20 mouse cellular contexts compared by ENCODE assay signal in the genomic region with DNA sequence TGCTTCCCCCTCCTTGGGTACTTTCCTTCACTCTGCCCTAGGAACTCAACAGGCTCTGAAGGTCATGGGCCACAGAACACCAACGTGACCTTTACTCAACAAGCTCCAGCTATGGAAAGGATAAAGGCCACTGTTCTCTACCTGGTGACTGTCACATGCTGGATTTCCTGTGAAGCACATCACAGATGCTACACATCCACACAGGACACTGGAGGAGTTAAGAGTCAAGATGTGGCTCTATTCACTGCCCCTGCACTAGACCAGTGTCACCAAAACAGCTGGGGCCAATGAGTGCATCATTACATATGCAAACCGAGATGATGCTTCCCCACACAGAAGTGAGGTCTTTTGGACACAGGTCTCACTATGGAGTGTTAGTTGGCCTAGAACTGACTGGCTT. TPM values are rescaled to one million over a fixed set of nuclear protein-coding genes. Genes with fewer than 3 reads are reported as not detected.
A peak's percentile ranks its signal among the peaks of the same experiment; 100 is the strongest.
DNase-seq lines count a peak whose midpoint lies in the region; ATAC-seq and TF ChIP-seq lines count a peak whose summit lies in the region.
"Had no signal": no experiment of that assay in that cellular context is flagged by ENCODE, and none has a peak within 500 bp of the region (broad histone marks: within the 10 kb centered on the region; RNA-seq: fewer than 3 reads in every experiment).

No protein-coding gene starts in this region.

- H3K9me3 ChIP-seq in intestine, embryonic 16.5 days (ENCODE audit: control insufficient read depth, low read length): no peaks in the 10 kb centered on the region
- no peaks in the 10 kb centered on the region for H3K9me3 ChIP-seq in intestine, embryonic 15.5 days
- H3K9me3 ChIP-seq: embryonic facial prominence, embryonic 12.5 days; forebrain, embryonic 15.5 days; heart, embryonic 15.5 days had no signal

- H3K4me2 ChIP-seq in intestine, embryonic 16.5 days (ENCODE audit: low read depth, low read length): no peak overlapping the region
- H3K4me2 ChIP-seq in intestine, embryonic 15.5 days (replicated peaks): no peak overlapping the region
- H3K4me2 ChIP-seq: embryonic facial prominence, embryonic 12.5 days; forebrain, embryonic 15.5 days; heart, embryonic 11.5 days; heart, embryonic 15.5 days; hindbrain, embryonic 14.5 days had no signal

- peaks cover 38% of the 10 kb centered on the region for H3K4me1 ChIP-seq in intestine, embryonic 16.5 days (ENCODE audit: control insufficient read depth, insufficient read depth, low read length)
- peaks cover 24% of the 10 kb centered on the region for H3K4me1 ChIP-seq in intestine, embryonic 15.5 days (replicated peaks)
- H3K4me1 ChIP-seq in liver, adult 2 months (ENCODE audit: control insufficient read depth, insufficient read depth, low read length): peaks cover 39% of the 10 kb centered on the region
- H3K4me1 ChIP-seq: embryonic facial prominence, embryonic 12.5 days; forebrain, embryonic 15.5 days had no signal

- TF ChIP-seq POLR2A in liver, adult 2 months (IDR thresholded peaks at IDR 0.05; ENCODE audit: extremely low read depth, insufficient read depth, low read length): no peak

- no peak for TF ChIP-seq CTCF in liver, adult 2 months (IDR thresholded peaks at IDR 0.05; ENCODE audit: low read depth, low read length)

- H3K9ac ChIP-seq in intestine, embryonic 16.5 days (ENCODE audit: low read depth, low read length): no peak overlapping the region
- H3K9ac ChIP-seq in intestine, embryonic 15.5 days: no peak overlapping the region
- no peak overlapping the region for H3K9ac ChIP-seq in liver, adult 2 months (ENCODE audit: low read depth, low read length)
- H3K9ac ChIP-seq: embryonic facial prominence, embryonic 12.5 days; forebrain, embryonic 15.5 days; heart, embryonic 15.5 days; hindbrain, embryonic 14.5 days had no signal

- peak overlapping the region; percentile 90; the same call in 1 of the 2 replicates for H3K27ac ChIP-seq in intestine, embryonic 16.5 days (ENCODE audit: low read length)
- H3K27ac ChIP-seq in intestine, embryonic 15.5 days: no peak overlapping the region
- peak overlapping the region; percentile 75 for H3K27ac ChIP-seq in liver, adult 2 months (replicated peaks; ENCODE audit: insufficient read depth, low read depth, low read length)
- H3K27ac ChIP-seq: embryonic facial prominence, embryonic 12.5 days; forebrain, embryonic 15.5 days; heart, embryonic 15.5 days; hindbrain, embryonic 14.5 days had no signal

- DNase-seq in liver, adult 2 months (ENCODE audit: extremely low read depth, low read depth, low spot score): peak; percentile 73
- no peak for DNase-seq in liver
- peak; percentile 34 to 42 for DNase-seq in B cell, adult 2 months
- peak; percentile 76 for DNase-seq in splenic B cell, adult 2 months (ENCODE audit: low read depth, low spot score)
- DNase-seq in layer of hippocampus, adult 9-10 months (ENCODE audit: low spot score): no peak
- DNase-seq in layer of hippocampus, postnatal 36 days: no peak
- DNase-seq: adrenal gland, postnatal 10 days; cerebellum, adult 11 months; cerebellum, adult 9-10 months; cerebellum, postnatal 25 days; gastrocnemius, postnatal 14 days; heart, postnatal 14 days had no signal

- no peaks in the 10 kb centered on the region for H3K27me3 ChIP-seq in intestine, embryonic 16.5 days (replicated peaks; ENCODE audit: control insufficient read depth, insufficient read depth, low read length)
- H3K27me3 ChIP-seq in intestine, embryonic 15.5 days (replicated peaks): no peaks in the 10 kb centered on the region
- H3K27me3 ChIP-seq in liver, adult 2 months (ENCODE audit: control insufficient read depth, insufficient read depth, low read length): no peaks in the 10 kb centered on the region
- no peaks in the 10 kb centered on the region for H3K27me3 ChIP-seq in splenic B cell, adult 2 months (ENCODE audit: control insufficient read depth, insufficient read depth, low read length, poor library complexity, severe bottlenecking)
- H3K27me3 ChIP-seq: embryonic facial prominence, embryonic 12.5 days; forebrain, embryonic 15.5 days; heart, embryonic 15.5 days had no signal

- no peak overlapping the region for H3K4me3 ChIP-seq in intestine, embryonic 16.5 days (ENCODE audit: low read length)
- no peak overlapping the region for H3K4me3 ChIP-seq in intestine, embryonic 15.5 days (replicated peaks)
- no peak overlapping the region for H3K4me3 ChIP-seq in liver, adult 2 months (ENCODE audit: insufficient read depth, low read depth, low read length)
- H3K4me3 ChIP-seq: embryonic facial prominence, embryonic 12.5 days; forebrain, embryonic 15.5 days; heart, adult 2 months; heart, embryonic 15.5 days had no signal

- 79% methylated on average over 2 of the region's 2 CpGs for WGBS in intestine, embryonic 16.5 days
- WGBS in intestine, embryonic 15.5 days: 79% methylated on average over 2 of the region's 2 CpGs
- WGBS in liver, adult 2 months: 60% methylated on average over 2 of the region's 2 CpGs

- no peaks in the 10 kb centered on the region for H3K79me2 ChIP-seq in liver, adult 2 months (ENCODE audit: control insufficient read depth, insufficient read depth, low read length)

- H3K36me3 ChIP-seq in intestine, embryonic 16.5 days (ENCODE audit: control insufficient read depth, insufficient read depth, low read length): no peaks in the 10 kb centered on the region
- no peaks in the 10 kb centered on the region for H3K36me3 ChIP-seq in intestine, embryonic 15.5 days
- H3K36me3 ChIP-seq in liver, adult 2 months (ENCODE audit: control insufficient read depth, insufficient read depth, low read length): no peaks in the 10 kb centered on the region
- no peaks in the 10 kb centered on the region for H3K36me3 ChIP-seq in splenic B cell, adult 2 months (ENCODE audit: control insufficient read depth, insufficient read depth, low read length, poor library complexity, severe bottlenecking)
- H3K36me3 ChIP-seq: embryonic facial prominence, embryonic 12.5 days; forebrain, embryonic 15.5 days; heart, embryonic 15.5 days had no signal

- ATAC-seq in intestine, embryonic 16.5 days: no peak
- no peak for ATAC-seq in intestine, embryonic 15.5 days
- ATAC-seq: forebrain, embryonic 15.5 days had no signal

RNA-seq across cellular contexts. Expression of a gene that starts 25.1 kb away (rescaled TPM):
- polyA plus RNA-seq in intestine, embryonic 16.5 days (2015; fragmentation: Nextera tagmentation; extraction: Ambion mirVana): 19.7 and 23.6 TPM in 2 replicates
- polyA plus RNA-seq in intestine, embryonic 15.5 days (2015; fragmentation: Nextera tagmentation; extraction: Ambion mirVana): 20.3 and 21.0 TPM in 2 replicates
- total RNA-seq in liver, adult 2 months (2014; rRNA removed): 39.1 and 43.0 TPM in 2 replicates
- 4.5 and 8.9 TPM in 2 replicates for polyA plus RNA-seq in liver, adult 2 months (2012; rRNA removed)
- 10 to 100 TPM; 39.2 to 40.5 TPM for total RNA-seq in layer of hippocampus, postnatal 36 days (2021)

RNA-seq across cellular contexts. Expression of a gene that starts 54.9 kb away (rescaled TPM):
- polyA plus RNA-seq in intestine, embryonic 16.5 days (2015; fragmentation: Nextera tagmentation; extraction: Ambion mirVana): 3.1 and 3.3 TPM in 2 replicates
- 2.7 TPM in 2 replicates for polyA plus RNA-seq in intestine, embryonic 15.5 days (2015; fragmentation: Nextera tagmentation; extraction: Ambion mirVana)
- total RNA-seq in liver, adult 2 months (2014; rRNA removed): 4.1 and 5.4 TPM in 2 replicates
- polyA plus RNA-seq in liver, adult 2 months (2012; rRNA removed): 13.4 and 15.4 TPM in 2 replicates
- under 1 TPM; 0.66 to 0.97 TPM for total RNA-seq in layer of hippocampus, postnatal 36 days (2021)

Comparison
In these comparisons a context has a peak if more than half of its experiments do, and no peak if none do; other contexts are left out.
1. DNase-seq: peak in liver, adult 2 months (single experiment), B cell, adult 2 months (2 of 2) and splenic B cell, adult 2 months (single experiment); none in liver (single experiment), layer of hippocampus, adult 9-10 months (single experiment) and layer of hippocampus, postnatal 36 days (0 of 2).